Mouse (Mus musculus): ENCODE measurements around the gene Ipo9. TPM values are rescaled to one million over a fixed set of nuclear protein-coding genes. Genes with fewer than 3 reads are reported as not detected.
A peak's percentile ranks its signal among the peaks of the same experiment; 100 is the strongest.

Ipo9 gene
- polyA plus RNA-seq, 1 experiment from 2014 or later, result 205 TPM

DNA sequence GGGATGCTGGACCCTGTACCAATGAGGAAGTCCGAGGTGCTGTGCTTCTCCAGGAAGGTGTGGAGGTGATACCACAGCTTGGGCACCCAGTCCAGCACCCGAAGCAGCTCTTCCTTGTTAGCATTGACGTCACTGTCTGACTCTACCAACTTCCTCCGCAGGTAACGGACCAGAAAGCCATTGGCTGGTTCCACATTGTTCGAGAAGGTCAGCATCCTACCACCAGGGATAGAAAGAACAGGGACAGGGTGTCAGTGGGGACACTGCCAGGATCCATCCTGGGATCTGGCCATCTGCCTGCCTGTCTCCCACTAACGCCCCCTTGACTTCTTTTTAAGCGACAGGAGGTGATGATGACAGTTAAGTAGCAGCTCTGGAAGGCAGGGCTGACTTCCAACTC lies 19.6 kb upstream of the Ipo9 start:
- Histone ChIP-seq H3K27me3 (ENCODE audit: control insufficient read depth, insufficient read depth, low read length) (no peaks in the 10 kb centered on the region), H3K4me2 (ENCODE audit: low read depth, low read length) (no peak overlapping the region), H3K9ac (replicated peaks; ENCODE audit: low read length) (no peak overlapping the region), H3K27ac (replicated peaks; ENCODE audit: low read depth, low read length) (no peak overlapping the region), H3K9me3 (replicated peaks; ENCODE audit: control insufficient read depth, low read length) (no peaks in the 10 kb centered on the region), H3K4me3 (ENCODE audit: low read depth, low read length) (no peak overlapping the region), H3K4me1 (ENCODE audit: control insufficient read depth, insufficient read depth, low read length) (no peaks in the 10 kb centered on the region), H3K36me3 (replicated peaks; ENCODE audit: control insufficient read depth, insufficient read depth, low read depth, low read length) (peaks cover 7% of the 10 kb centered on the region)
- DNase-seq (ENCODE audit: low spot score) (no peak), ATAC-seq (replicated peaks; ENCODE audit: insufficient number of reproducible peaks, low FRiP score, low TSS enrichment, low read depth) (no peak)
- WGBS, result 90% methylated on average over 8 of the region's 8 CpGs

GRCm38 (mm10) chr1:135448940-135449339 lies 18.6 kb upstream of the Ipo9 start:
- H3K36me3 ChIP-seq (replicated peaks; ENCODE audit: control insufficient read depth, insufficient read depth, low read depth, low read length), result peaks cover 4% of the 10 kb centered on the region; the same call in 1 of the 2 replicates

GRCm38 (mm10) chr1:135443506-135443905 lies 13.2 kb upstream of the Ipo9 start:
- H3K4me2 ChIP-seq (ENCODE audit: low read depth, low read length), result no peak overlapping the region
- no peak for DNase-seq (ENCODE audit: low spot score)

More at GRCm38 (mm10) chr1:135448940-135449339, 18.6 kb upstream of the Ipo9 start:
- ATAC-seq (replicated peaks; ENCODE audit: insufficient number of reproducible peaks, low FRiP score, low TSS enrichment, low read depth) (no peak), DNase-seq (ENCODE audit: low spot score) (no peak)
- 99% methylated on average over 5 of the region's 5 CpGs for WGBS
- no peaks in the 10 kb centered on the region for H3K27me3 ChIP-seq (ENCODE audit: control insufficient read depth, insufficient read depth, low read length)
- H3K9me3 ChIP-seq (replicated peaks; ENCODE audit: control insufficient read depth, low read length), result no peaks in the 10 kb centered on the region
- H3K9ac ChIP-seq (replicated peaks; ENCODE audit: low read length), result no peak overlapping the region
- no peak overlapping the region for H3K27ac ChIP-seq (replicated peaks; ENCODE audit: low read depth, low read length)
- H3K4me3 ChIP-seq (ENCODE audit: low read depth, low read length), result no peak overlapping the region
- H3K4me1 ChIP-seq (ENCODE audit: control insufficient read depth, insufficient read depth, low read length), result no peaks in the 10 kb centered on the region
- H3K4me2 ChIP-seq (ENCODE audit: low read depth, low read length), result no peak overlapping the region

GRCm38 (mm10) chr1:135441861-135442260 lies 11.6 kb upstream of the Ipo9 start:
- 93% methylated on average over 3 of the region's 3 CpGs for WGBS
- H3K9ac ChIP-seq (replicated peaks; ENCODE audit: low read length), result no peak overlapping the region
- H3K4me3 ChIP-seq (ENCODE audit: low read depth, low read length), result no peak overlapping the region
- DNase-seq (ENCODE audit: low spot score) (no peak), ATAC-seq (replicated peaks; ENCODE audit: insufficient number of reproducible peaks, low FRiP score, low TSS enrichment, low read depth) (no peak)
- H3K4me2 ChIP-seq (ENCODE audit: low read depth, low read length), result no peak overlapping the region
- H3K36me3 ChIP-seq (replicated peaks; ENCODE audit: control insufficient read depth, insufficient read depth, low read depth, low read length), result peaks cover 4% of the 10 kb centered on the region; the same call in 1 of the 2 replicates
- H3K27ac ChIP-seq (replicated peaks; ENCODE audit: low read depth, low read length), result no peak overlapping the region
- H3K4me1 ChIP-seq (ENCODE audit: control insufficient read depth, insufficient read depth, low read length), result no peaks in the 10 kb centered on the region
- no peaks in the 10 kb centered on the region for H3K9me3 ChIP-seq (replicated peaks; ENCODE audit: control insufficient read depth, low read length)
- no peaks in the 10 kb centered on the region for H3K27me3 ChIP-seq (ENCODE audit: control insufficient read depth, insufficient read depth, low read length)

More at GRCm38 (mm10) chr1:135443506-135443905, 13.2 kb upstream of the Ipo9 start:
- no peaks in the 10 kb centered on the region for H3K27me3 ChIP-seq (ENCODE audit: control insufficient read depth, insufficient read depth, low read length)
- H3K4me1 ChIP-seq (ENCODE audit: control insufficient read depth, insufficient read depth, low read length), result no peaks in the 10 kb centered on the region
- no peaks in the 10 kb centered on the region for H3K9me3 ChIP-seq (replicated peaks; ENCODE audit: control insufficient read depth, low read length)
- peaks cover 4% of the 10 kb centered on the region; the same call in 1 of the 2 replicates for H3K36me3 ChIP-seq (replicated peaks; ENCODE audit: control insufficient read depth, insufficient read depth, low read depth, low read length)
- ATAC-seq (replicated peaks; ENCODE audit: insufficient number of reproducible peaks, low FRiP score, low TSS enrichment, low read depth), result no peak
- H3K27ac ChIP-seq (replicated peaks; ENCODE audit: low read depth, low read length), result no peak overlapping the region
- H3K4me3 ChIP-seq (ENCODE audit: low read depth, low read length), result no peak overlapping the region
- no peak overlapping the region for H3K9ac ChIP-seq (replicated peaks; ENCODE audit: low read length)
- WGBS, result 93% methylated on average over 12 of the region's 12 CpGs

DNA sequence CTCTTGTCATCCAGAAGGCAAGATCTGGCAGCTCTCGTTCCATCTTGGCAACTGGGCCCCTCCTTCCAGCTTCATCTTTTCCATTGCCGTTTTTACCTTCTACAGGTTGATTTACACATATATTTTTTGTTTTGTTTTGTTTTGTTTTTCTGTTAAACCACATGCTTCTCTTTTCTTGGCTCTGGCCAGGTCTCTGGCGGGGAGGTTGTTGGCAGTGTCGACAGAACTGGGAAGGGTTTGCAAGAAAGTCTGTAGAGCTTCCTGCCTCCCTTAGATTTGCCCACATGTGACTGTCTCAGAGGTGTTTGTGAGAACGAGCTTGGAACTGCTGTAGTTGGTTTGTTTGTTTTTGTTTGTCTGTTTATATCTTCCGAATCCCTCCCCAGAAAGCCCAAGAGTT lies 10.7 kb upstream of the Ipo9 start:
- no peak overlapping the region for H3K27ac ChIP-seq (replicated peaks; ENCODE audit: low read depth, low read length)
- peaks cover 4% of the 10 kb centered on the region; the same call in 1 of the 2 replicates for H3K36me3 ChIP-seq (replicated peaks; ENCODE audit: control insufficient read depth, insufficient read depth, low read depth, low read length)
- 88% methylated on average over 6 of the region's 6 CpGs for WGBS
- DNase-seq (ENCODE audit: low spot score) (no peak), ATAC-seq (replicated peaks; ENCODE audit: insufficient number of reproducible peaks, low FRiP score, low TSS enrichment, low read depth) (no peak)
- no peak overlapping the region for H3K9ac ChIP-seq (replicated peaks; ENCODE audit: low read length)
- H3K27me3 ChIP-seq (ENCODE audit: control insufficient read depth, insufficient read depth, low read length), result no peaks in the 10 kb centered on the region
- no peak overlapping the region for H3K4me2 ChIP-seq (ENCODE audit: low read depth, low read length)
- no peaks in the 10 kb centered on the region for H3K9me3 ChIP-seq (replicated peaks; ENCODE audit: control insufficient read depth, low read length)
- H3K4me3 ChIP-seq (ENCODE audit: low read depth, low read length), result no peak overlapping the region
- H3K4me1 ChIP-seq (ENCODE audit: control insufficient read depth, insufficient read depth, low read length), result no peaks in the 10 kb centered on the region

- Histone ChIP-seq H3K36me3 (replicated peaks; ENCODE audit: control insufficient read depth, insufficient read depth, low read depth, low read length) (peaks cover 4% of the 10 kb centered on the region; the same call in 1 of the 2 replicates), H3K27me3 (ENCODE audit: control insufficient read depth, insufficient read depth, low read length) (no peaks in the 10 kb centered on the region), H3K9me3 (replicated peaks; ENCODE audit: control insufficient read depth, low read length) (no peaks in the 10 kb centered on the region), H3K4me3 (ENCODE audit: low read depth, low read length) (no peak overlapping the region), H3K4me1 (ENCODE audit: control insufficient read depth, insufficient read depth, low read length) (no peaks in the 10 kb centered on the region), H3K9ac (replicated peaks; ENCODE audit: low read length) (no peak overlapping the region), H3K4me2 (ENCODE audit: low read depth, low read length) (no peak overlapping the region), H3K27ac (replicated peaks; ENCODE audit: low read depth, low read length) (no peak overlapping the region)
- 91% methylated on average over 6 of the region's 6 CpGs for WGBS
- DNase-seq (ENCODE audit: low spot score) (no peak), ATAC-seq (replicated peaks; ENCODE audit: insufficient number of reproducible peaks, low FRiP score, low TSS enrichment, low read depth) (no peak)
Measured at GRCm38 (mm10) chr1:135438801-135439200, 8.5 kb upstream of the Ipo9 start.

DNA sequence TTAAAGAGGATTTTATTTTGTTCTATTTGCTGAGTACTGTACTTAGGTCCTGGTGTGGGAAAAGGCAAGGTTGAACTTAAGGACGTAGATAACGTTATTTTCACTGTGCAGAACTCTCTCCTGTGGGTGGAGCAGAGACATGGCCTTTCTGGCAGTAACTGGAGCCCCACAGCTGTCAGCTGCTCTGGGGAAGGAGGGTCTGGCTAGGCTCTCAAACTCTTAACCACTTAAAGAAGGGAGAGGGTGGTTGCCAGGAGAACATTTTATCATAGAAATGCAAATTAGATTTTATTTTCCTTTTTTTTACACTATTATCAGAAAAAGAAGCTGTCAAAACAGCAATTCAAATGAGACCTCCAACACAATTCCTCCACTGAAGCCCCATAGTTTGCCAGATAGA lies 5.5 kb upstream of the Ipo9 start:
- no peak overlapping the region for H3K4me3 ChIP-seq (ENCODE audit: low read depth, low read length)
- 30% methylated on average over 2 of the region's 2 CpGs for WGBS
- H3K27me3 ChIP-seq (ENCODE audit: control insufficient read depth, insufficient read depth, low read length), result no peaks in the 10 kb centered on the region
- no peaks in the 10 kb centered on the region for H3K4me1 ChIP-seq (ENCODE audit: control insufficient read depth, insufficient read depth, low read length)
- no peak overlapping the region for H3K27ac ChIP-seq (replicated peaks; ENCODE audit: low read depth, low read length)
- no peak overlapping the region for H3K9ac ChIP-seq (replicated peaks; ENCODE audit: low read length)
- no peaks in the 10 kb centered on the region for H3K36me3 ChIP-seq (replicated peaks; ENCODE audit: control insufficient read depth, insufficient read depth, low read depth, low read length)
- no peaks in the 10 kb centered on the region for H3K9me3 ChIP-seq (replicated peaks; ENCODE audit: control insufficient read depth, low read length)
- H3K4me2 ChIP-seq (ENCODE audit: low read depth, low read length), result no peak overlapping the region
- DNase-seq (ENCODE audit: low spot score) (peak; percentile 16), ATAC-seq (replicated peaks; ENCODE audit: insufficient number of reproducible peaks, low FRiP score, low TSS enrichment, low read depth) (no peak)

DNA sequence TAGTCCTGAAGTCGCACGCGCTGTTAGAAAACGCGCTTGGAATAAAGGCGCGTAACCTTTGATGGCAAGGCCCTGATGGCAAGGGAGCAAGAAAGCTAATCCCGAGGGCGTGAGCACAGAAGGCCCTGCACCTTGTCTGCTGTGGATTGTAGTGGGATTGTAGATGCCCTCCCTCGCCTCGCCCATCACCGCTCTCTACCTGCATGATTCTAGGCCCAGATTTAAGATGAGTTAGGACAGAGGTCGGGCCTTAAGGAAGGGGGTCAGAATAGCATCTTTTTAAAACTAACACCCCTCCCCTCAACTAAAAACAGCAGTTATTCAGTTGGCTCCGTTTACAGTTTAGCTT lies 344 bp upstream of the Ipo9 start:
- no peak overlapping the region for H3K27ac ChIP-seq (replicated peaks; ENCODE audit: low read depth, low read length)
- peak overlapping the region; percentile 43 for H3K4me2 ChIP-seq (ENCODE audit: low read depth, low read length)
- ATAC-seq (replicated peaks; ENCODE audit: insufficient number of reproducible peaks, low FRiP score, low TSS enrichment, low read depth) (peak; percentile 70), DNase-seq (ENCODE audit: low spot score) (no peak)
- peak overlapping the region; percentile 93 for H3K4me3 ChIP-seq (ENCODE audit: low read depth, low read length)
- H3K4me1 ChIP-seq (ENCODE audit: control insufficient read depth, insufficient read depth, low read length), result no peaks in the 10 kb centered on the region
- WGBS, result 1% methylated on average over 14 of the region's 14 CpGs
- H3K9ac ChIP-seq (replicated peaks; ENCODE audit: low read length), result peak overlapping the region; percentile 99
- no peaks in the 10 kb centered on the region; the same call in 1 of the 2 replicates for H3K36me3 ChIP-seq (replicated peaks; ENCODE audit: control insufficient read depth, insufficient read depth, low read depth, low read length)
- no peaks in the 10 kb centered on the region for H3K9me3 ChIP-seq (replicated peaks; ENCODE audit: control insufficient read depth, low read length)
- no peaks in the 10 kb centered on the region for H3K27me3 ChIP-seq (ENCODE audit: control insufficient read depth, insufficient read depth, low read length)

Measured in embryonic facial prominence, embryonic 11.5 days (tissue).